Mouse (Mus musculus): Measurements from ENCODE around the gene Adgrd1.

DNA sequence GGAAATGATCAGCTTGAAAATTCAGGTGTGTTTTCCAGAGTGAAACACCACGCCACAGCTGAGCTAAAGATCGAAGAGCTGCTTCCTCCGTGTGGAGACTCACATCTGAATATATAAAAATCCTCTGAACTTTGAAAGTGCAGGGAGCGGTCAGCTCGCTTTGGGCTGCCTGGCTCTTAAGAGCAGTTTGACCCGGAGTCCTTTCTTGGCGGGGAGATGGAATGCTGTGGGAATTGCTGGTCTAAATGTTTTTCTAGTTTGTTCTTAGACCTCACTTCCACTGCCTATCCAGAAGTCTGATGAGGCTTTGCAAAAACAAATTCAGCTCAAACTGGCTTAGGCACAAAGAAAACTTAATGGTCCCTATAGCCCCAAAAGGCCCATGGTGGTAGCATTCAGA lies 90.4 kb downstream of the Adgrd1 start:
- no peak for TF ChIP-seq TCF3 (IDR thresholded peaks at IDR 0.05; ENCODE audit: insufficient read length, low read depth)
- TF ChIP-seq USF1 (IDR thresholded peaks at IDR 0.05; ENCODE audit: low read depth), result no peak
- no peak for TF ChIP-seq POLR2A (IDR thresholded peaks at IDR 0.05; ENCODE audit: insufficient read length, low read depth)
- TF ChIP-seq REST (IDR thresholded peaks at IDR 0.05; ENCODE audit: insufficient read depth, insufficient read length), result no peak
